Mouse (Mus musculus) MEL (cell line): ENCODE data around the gene Gstm2. TPM values are rescaled to one million over a fixed set of nuclear protein-coding genes. Genes with fewer than 3 reads are reported as not detected.

Experiments
- DNase-seq: peaks from one replicate; pipeline ENCODE4 v3.0.0; 2011; ENCODE audit warnings: low read depth, low spot score
- H3K27ac ChIP-seq: 2 replicates; pipeline ENCODE4 v1.5.1; 2012; ENCODE audit warnings: low read depth, mild to moderate bottlenecking, control low read depth, low read length, moderate library complexity; ENCODE audit not compliant: control insufficient read depth
- H3K27me3 ChIP-seq, 2 experiments: fragments of 150-350 bp in 1 of 2; sonication (generic) in 1 of 2; 2 replicates each; pipeline ENCODE4 v1.6.1; 2012; ENCODE audit warnings: low read length in 2 of 2, mild to moderate bottlenecking in 2 of 2, improper control_type of control experiment in 1 of 2, moderate library complexity in 1 of 2; ENCODE audit not compliant: insufficient read depth in 2 of 2, control insufficient read depth in 1 of 2
- H3K36me3 ChIP-seq, 2 experiments: 2 replicates each; pipeline ENCODE4 v1.6.1; 2012 to 2014; ENCODE audit warnings: low read length in 2 of 2, improper control_type of control experiment in 1 of 2, inconsistent platforms in 1 of 2, mild to moderate bottlenecking in 1 of 2; ENCODE audit not compliant: insufficient read depth in 2 of 2, control insufficient read depth in 1 of 2
- H3K4me1 ChIP-seq, 2 experiments: fragments of 150-350 bp in 1 of 2; sonication (generic) in 1 of 2; 2 replicates each; pipeline ENCODE4 v1.6.1; 2012; ENCODE audit warnings: low read length in 2 of 2, improper control_type of control experiment in 1 of 2, mild to moderate bottlenecking in 1 of 2; ENCODE audit not compliant: insufficient read depth in 2 of 2, control insufficient read depth in 1 of 2
- H3K4me3 ChIP-seq, 2 experiments: fragments of 150-350 bp in 1 of 2; sonication (generic) in 1 of 2; 2 replicates each; pipeline ENCODE4 v1.5.1; 2012; ENCODE audit warnings: low read depth in 2 of 2, low read length in 2 of 2, mild to moderate bottlenecking in 2 of 2, moderate library complexity in 2 of 2, control low read depth in 1 of 2, improper control_type of control experiment in 1 of 2; ENCODE audit not compliant: control insufficient read depth in 1 of 2, insufficient read depth in 1 of 2
- H3K79me2 ChIP-seq: 2 replicates; pipeline ENCODE4 v1.6.1; 2012; ENCODE audit warnings: mild to moderate bottlenecking, low read length, moderate library complexity; ENCODE audit not compliant: control insufficient read depth, poor library complexity, insufficient read depth
- H3K9ac ChIP-seq: 2 replicates; pipeline ENCODE4 v1.6.1; 2012; ENCODE audit warnings: low read depth, mild to moderate bottlenecking, control low read depth, low read length, moderate library complexity; ENCODE audit not compliant: control insufficient read depth, poor library complexity, severe bottlenecking
- H3K9me3 ChIP-seq: fragments of 150-350 bp; sonication (generic); replicated peaks from 2 replicates; pipeline ENCODE4 v1.6.1; 2012; ENCODE audit warnings: mild to moderate bottlenecking, low read length, improper control_type of control experiment, moderate library complexity; ENCODE audit not compliant: insufficient read depth
- E2F4 ChIP-seq: IDR thresholded peaks from 2 replicates; pipeline ENCODE4 v1.6.1; 2011; ENCODE audit warnings: low read depth, low read length, improper control_type of control experiment, borderline replicate concordance
- RCOR1 ChIP-seq: IDR thresholded peaks from 2 replicates; pipeline ENCODE4 v1.6.1; 2012; ENCODE audit warnings: low read depth, mild to moderate bottlenecking, inconsistent platforms, low read length, improper control_type of control experiment
- polyA plus RNA-seq, 2 experiments: library from polyadenylated mRNA; stranded (reverse) in 1 of 2; unstranded in 1 of 2; fragments of >175 nt in 1 of 2; fragments of >200 nt in 1 of 2; gene quantifications; 2 replicates each; pipeline versions ENCODE4 v1.2.1 to v1.2.4; 2012; ENCODE audit warnings: low replicate concordance in 2 of 2, low read depth in 1 of 2; ENCODE audit not compliant: insufficient read length in 2 of 2, insufficient read depth in 1 of 2, missing spikeins in 1 of 2
- total RNA-seq: library from RNA; depleted of rRNA; stranded (reverse); fragments of 300-350 nt; gene quantifications from 2 replicates; pipeline ENCODE4 v1.2.3, GENCODE M21; 2012; rRNA removed

Gene Gstm2
- total and polyA plus RNA-seq, 3 experiments: not detected

DNA sequence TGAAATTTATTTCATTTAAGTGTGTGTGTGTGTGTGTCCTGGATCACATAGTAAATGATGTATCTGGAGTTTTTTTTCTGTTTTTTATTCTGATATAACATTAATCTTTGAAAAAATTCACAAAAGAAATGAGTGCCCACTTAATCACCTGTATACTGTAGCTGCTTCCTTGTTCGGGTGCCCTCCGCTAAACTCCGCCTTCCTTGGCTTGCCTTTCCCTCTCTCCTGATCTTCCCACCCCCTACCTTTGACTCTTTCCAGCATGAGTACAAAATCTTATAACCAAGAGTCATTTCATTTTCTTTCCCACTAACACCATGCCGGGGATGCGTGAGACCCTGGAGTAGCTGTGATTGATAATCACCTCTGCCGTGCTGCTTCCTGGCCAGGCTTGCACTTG is 54.1 kb downstream of the Gstm2 start:
- Histone ChIP-seq H3K4me1 (peaks cover 2 to 12% of the 10 kb centered on the region in 2 experiments; a peak in 2 of 4 replicates), H3K36me3 (peaks cover 0 to 4% of the 10 kb centered on the region in 2 experiments; a peak in 2 of 4 replicates), H3K9me3 (no peaks in the 10 kb centered on the region), H3K27ac (no peak overlapping the region), H3K9ac (no peak overlapping the region), H3K4me3 (0 out of 4 replicates have a peak overlapping the region, but pooled peaks of 1 of the 2 experiments have one; percentile 2)
- TF ChIP-seq E2F4 (no peak), RCOR1 (0 out of 2 replicates have a peak, but pooled peaks have one; percentile 2)
- TF ChIP-seq, all 39 proteins: peak for 1
- peaks cover 0 to 1% of the 10 kb centered on the region in 2 experiments for H3K27me3 ChIP-seq
- H3K79me2 ChIP-seq: no peaks in the 10 kb centered on the region
- DNase-seq: no peak

Other genes with a start within 250 kb of the Gstm2 start
- 0.10 and 0.12 TPM in 2 replicates for gene Csf1, start 226.0 kb downstream of the Gstm2 start, total RNA-seq
- under 1 TPM in 1 of 2 experiments, not detected in 1; 0.19 TPM for gene Csf1, start 226.0 kb downstream of the Gstm2 start, polyA plus RNA-seq
- gene Eps8l3, start 109.2 kb downstream of the Gstm2 start, total RNA-seq: 0.07 and 0.12 TPM in 2 replicates
- gene Eps8l3, start 109.2 kb downstream of the Gstm2 start, polyA plus RNA-seq: not detected
- gene Gstm5, start 90.6 kb downstream of the Gstm2 start, total RNA-seq: 115 and 134 TPM in 2 replicates
- gene Gstm5, start 90.6 kb downstream of the Gstm2 start, polyA plus RNA-seq: 100 to 1,000 TPM in 1 of 2 experiments, not detected in 1; 164 TPM
- 0.10 TPM in 1 of 2 replicates, not detected in the other for gene Gstm7, start 54.6 kb downstream of the Gstm2 start, total RNA-seq
- under 1 TPM in 1 of 2 experiments, not detected in 1; 0.24 TPM for gene Gstm7, start 54.6 kb downstream of the Gstm2 start, polyA plus RNA-seq
- not detected in 2 replicates for gene Gstm6, start 42.7 kb downstream of the Gstm2 start, total RNA-seq
- gene Gstm6, start 42.7 kb downstream of the Gstm2 start, polyA plus RNA-seq: under 1 TPM in 1 of 2 experiments, not detected in 1; 0.13 TPM
- not detected in 2 replicates for gene Gstm3, start 17.2 kb downstream of the Gstm2 start, total RNA-seq
- under 1 TPM in 1 of 2 experiments, not detected in 1; 0.06 TPM for gene Gstm3, start 17.2 kb downstream of the Gstm2 start, polyA plus RNA-seq
- gene Gstm1, start 31.5 kb upstream of the Gstm2 start, total RNA-seq: 0.20 and 0.31 TPM in 2 replicates
- gene Gstm1, start 31.5 kb upstream of the Gstm2 start, polyA plus RNA-seq: 1 to 10 TPM in 1 of 2 experiments, not detected in 1; 6.7 TPM
- 1.3 and 1.4 TPM in 2 replicates for gene Gstm4, start 58.4 kb upstream of the Gstm2 start, total RNA-seq
- gene Gstm4, start 58.4 kb upstream of the Gstm2 start, polyA plus RNA-seq: 1 to 10 TPM in 1 of 2 experiments, not detected in 1; 7.4 TPM
- 54.9 and 69.1 TPM in 2 replicates for gene Ampd2, start 100.2 kb upstream of the Gstm2 start, total RNA-seq
- gene Ampd2, start 100.2 kb upstream of the Gstm2 start, polyA plus RNA-seq: 100 to 1,000 TPM in 1 of 2 experiments, not detected in 1; 201 TPM
- 4.7 and 6.4 TPM in 2 replicates for gene Gnat2, start 106.3 kb upstream of the Gstm2 start, total RNA-seq
- gene Gnat2, start 106.3 kb upstream of the Gstm2 start, polyA plus RNA-seq: 10 to 100 TPM in 1 of 2 experiments, not detected in 1; 12.4 TPM
- 92.1 and 111 TPM in 2 replicates for gene Gnai3, start 159.7 kb upstream of the Gstm2 start, total RNA-seq
- 10 to 100 TPM; 74.2 to 96.4 TPM for gene Gnai3, start 159.7 kb upstream of the Gstm2 start, polyA plus RNA-seq
- gene Gpr61, start 168.4 kb upstream of the Gstm2 start, total RNA-seq: 0.04 and 0.07 TPM in 2 replicates
- under 1 TPM in 1 of 2 experiments, not detected in 1; 0.07 TPM for gene Gpr61, start 168.4 kb upstream of the Gstm2 start, polyA plus RNA-seq
- gene Amigo1, start 199.9 kb upstream of the Gstm2 start, total RNA-seq: 3.7 and 4.6 TPM in 2 replicates
- 1 to 10 TPM in 1 of 2 experiments, not detected in 1; 9.5 TPM for gene Amigo1, start 199.9 kb upstream of the Gstm2 start, polyA plus RNA-seq
- 2.9 and 3.6 TPM in 2 replicates for gene Cyb561d1, start 214.8 kb upstream of the Gstm2 start, total RNA-seq
- 1 to 10 TPM in 1 of 2 experiments, not detected in 1; 5.9 TPM for gene Cyb561d1, start 214.8 kb upstream of the Gstm2 start, polyA plus RNA-seq
- gene Atxn7l2, start 224.5 kb upstream of the Gstm2 start, total RNA-seq: 4.4 and 5.6 TPM in 2 replicates
- 10 to 100 TPM in 1 of 2 experiments, not detected in 1; 14.6 TPM for gene Atxn7l2, start 224.5 kb upstream of the Gstm2 start, polyA plus RNA-seq
- not detected in 2 replicates for gene Sypl2, start 240.2 kb upstream of the Gstm2 start, total RNA-seq
- not detected for gene Sypl2, start 240.2 kb upstream of the Gstm2 start, polyA plus RNA-seq